Mouse (Mus musculus) hindbrain, embryonic 11.5 days (tissue): Measurements from ENCODE around the gene Ankrd55. TPM values are rescaled to one million over a fixed set of nuclear protein-coding genes. Genes with fewer than 3 reads are reported as not detected.

ENCODE experiments used
- ATAC-seq: fragments of 200-750 bp; cut with Nextera tagmentation; 2 replicates; pipeline ENCODE4 v1.8.0; 2017; ENCODE audit warnings: mild to moderate bottlenecking, moderate TSS enrichment, moderate library complexity; ENCODE audit not compliant: low FRiP score
- DNase-seq: peaks from one replicate; pipeline ENCODE4 v3.0.0-alpha.2; 2015; ENCODE audit warnings: low spot score
- H3K27ac ChIP-seq: fragments of 300-500 bp; sonication (generic); 2 replicates; pipeline ENCODE4 v1.5.1; 2014; ENCODE audit warnings: mild to moderate bottlenecking, low read depth, low read length
- H3K27me3 ChIP-seq: fragments of 300-500 bp; sonication (generic); 2 replicates; pipeline ENCODE4 v1.6.1; 2014; ENCODE audit warnings: mild to moderate bottlenecking, low read length, moderate library complexity, mixed read lengths; ENCODE audit not compliant: control insufficient read depth, insufficient read depth
- H3K36me3 ChIP-seq: fragments of 300-500 bp; sonication (generic); 2 replicates; pipeline ENCODE4 v1.6.1; 2014; ENCODE audit warnings: mild to moderate bottlenecking, low read length, moderate library complexity, mixed read lengths; ENCODE audit not compliant: control insufficient read depth, insufficient read depth
- H3K4me1 ChIP-seq: fragments of 300-500 bp; sonication (generic); replicated peaks from 2 replicates; pipeline ENCODE4 v1.6.1; 2014; ENCODE audit warnings: low read length, mixed read lengths; ENCODE audit not compliant: control insufficient read depth, insufficient read depth
- H3K4me2 ChIP-seq: fragments of 300-500 bp; sonication (generic); replicated peaks from 2 replicates; pipeline ENCODE4 v1.6.1; 2014; ENCODE audit warnings: mild to moderate bottlenecking, low read depth, low read length
- H3K4me3 ChIP-seq: fragments of 300-500 bp; sonication (generic); 2 replicates; pipeline ENCODE4 v1.5.1; 2014; ENCODE audit warnings: low read depth, low read length
- H3K9ac ChIP-seq: fragments of 300-500 bp; sonication (generic); 2 replicates; pipeline ENCODE4 v1.6.1; 2014; ENCODE audit warnings: low read depth, low read length
- H3K9me3 ChIP-seq: fragments of 300-500 bp; sonication (generic); 2 replicates; pipeline ENCODE4 v1.6.1; 2016; ENCODE audit warnings: low read length; ENCODE audit not compliant: control insufficient read depth
- whole genome bisulfite sequencing: fragments of 180-500 bp; shearing (Covaris S2); extraction: QIAGEN DNeasy Blood & Tissue Kit; methylation state at CpG from one replicate; pipeline ENCODE4 v1.1.7; 2014; 5-methylcytosine and 5-hydroxymethylcytosine counted together
- polyA plus RNA-seq: library from polyadenylated mRNA; unstranded; fragments of >200 nt; fragmentation: Nextera tagmentation; extraction: Ambion mirVana; gene quantifications from 2 replicates; pipeline ENCODE4 v1.2.1, GENCODE M21; 2014

Ankrd55 gene
- polyA plus RNA-seq, 1 experiment from 2014 or later, result 1.7 TPM

DNA sequence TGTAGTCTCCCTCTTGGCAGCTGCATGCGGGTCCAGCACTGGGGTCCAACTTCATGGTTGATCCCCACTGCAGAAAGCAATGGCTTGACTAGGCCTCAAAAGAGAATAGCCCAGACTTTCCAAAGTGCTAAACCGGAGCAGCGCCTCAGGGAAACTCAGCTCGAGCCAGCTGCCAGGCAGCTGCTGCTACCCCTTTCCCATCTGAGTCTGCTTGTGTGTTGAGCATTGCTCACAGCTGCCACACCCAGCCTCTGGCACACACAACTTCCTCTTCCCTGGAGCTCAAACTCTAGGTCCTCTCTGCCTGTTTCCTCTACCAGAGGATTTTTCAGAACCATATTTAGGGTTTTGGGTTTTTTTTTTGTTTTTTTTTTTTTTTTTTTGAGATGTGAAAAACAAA is 77.5 kb downstream of the Ankrd55 start:
- no peak overlapping the region for H3K4me2 ChIP-seq
- DNase-seq (no peak), ATAC-seq (no peak)
- H3K9me3 ChIP-seq, result no peaks in the 10 kb centered on the region
- no peaks in the 10 kb centered on the region for H3K36me3 ChIP-seq
- H3K4me1 ChIP-seq, result no peaks in the 10 kb centered on the region
- H3K4me3 ChIP-seq, result no peak overlapping the region
- H3K27me3 ChIP-seq, result no peaks in the 10 kb centered on the region
- H3K27ac ChIP-seq, result no peak overlapping the region
- H3K9ac ChIP-seq, result no peak overlapping the region
- WGBS, result 65% methylated on average over 4 of the region's 4 CpGs

- Histone ChIP-seq H3K4me2 (no peak overlapping the region), H3K4me3 (no peak overlapping the region), H3K4me1 (no peaks in the 10 kb centered on the region), H3K27ac (no peak overlapping the region), H3K27me3 (no peaks in the 10 kb centered on the region), H3K36me3 (no peaks in the 10 kb centered on the region), H3K9me3 (no peaks in the 10 kb centered on the region), H3K9ac (no peak overlapping the region)
- ATAC-seq, result no peak
- WGBS, result 74% methylated on average over 4 of the region's 4 CpGs
- no peak for DNase-seq
Measured at GRCm38 (mm10) chr13:112366321-112367029, 78.2 kb downstream of the Ankrd55 start.

GRCm38 (mm10) chr13:112371729-112372128 is 83.5 kb downstream of the Ankrd55 start:
- Histone ChIP-seq H3K9me3 (no peaks in the 10 kb centered on the region), H3K4me2 (no peak overlapping the region), H3K27me3 (no peaks in the 10 kb centered on the region), H3K4me1 (peaks cover 2% of the 10 kb centered on the region; the same call in 1 of the 2 replicates), H3K36me3 (no peaks in the 10 kb centered on the region), H3K27ac (no peak overlapping the region), H3K9ac (no peak overlapping the region), H3K4me3 (no peak overlapping the region)
- WGBS, result 89% methylated on average over 4 of the region's 4 CpGs
- ATAC-seq (no peak), DNase-seq (no peak)

DNA sequence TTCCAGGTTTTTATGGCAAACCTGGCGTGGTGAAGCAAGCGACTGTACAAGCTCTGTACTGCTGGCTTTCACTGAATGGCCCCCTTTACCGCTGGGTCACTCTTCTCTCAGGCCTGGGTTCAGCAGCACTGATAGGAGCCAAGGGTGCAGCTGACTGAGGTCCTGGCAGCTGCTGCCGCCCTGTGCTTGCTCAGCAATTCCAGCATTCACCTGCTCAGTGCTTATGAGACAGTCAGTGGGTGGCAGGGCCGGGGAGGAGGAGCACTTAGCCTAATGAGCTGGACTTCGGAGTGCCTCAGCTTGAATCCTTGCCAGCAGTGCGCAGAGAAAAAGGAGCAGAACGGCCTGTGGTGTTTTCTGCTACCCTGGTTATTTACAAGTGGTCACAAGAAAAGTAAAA is 87.5 kb downstream of the Ankrd55 start:
- Histone ChIP-seq H3K4me3 (no peak overlapping the region), H3K4me2 (no peak overlapping the region), H3K36me3 (no peaks in the 10 kb centered on the region), H3K9me3 (no peaks in the 10 kb centered on the region), H3K27ac (no peak overlapping the region), H3K27me3 (no peaks in the 10 kb centered on the region), H3K9ac (no peak overlapping the region), H3K4me1 (peaks cover 2% of the 10 kb centered on the region; the same call in 1 of the 2 replicates)
- ATAC-seq (no peak), DNase-seq (no peak)
- WGBS, result 46% methylated on average over 8 of the region's 8 CpGs

DNA sequence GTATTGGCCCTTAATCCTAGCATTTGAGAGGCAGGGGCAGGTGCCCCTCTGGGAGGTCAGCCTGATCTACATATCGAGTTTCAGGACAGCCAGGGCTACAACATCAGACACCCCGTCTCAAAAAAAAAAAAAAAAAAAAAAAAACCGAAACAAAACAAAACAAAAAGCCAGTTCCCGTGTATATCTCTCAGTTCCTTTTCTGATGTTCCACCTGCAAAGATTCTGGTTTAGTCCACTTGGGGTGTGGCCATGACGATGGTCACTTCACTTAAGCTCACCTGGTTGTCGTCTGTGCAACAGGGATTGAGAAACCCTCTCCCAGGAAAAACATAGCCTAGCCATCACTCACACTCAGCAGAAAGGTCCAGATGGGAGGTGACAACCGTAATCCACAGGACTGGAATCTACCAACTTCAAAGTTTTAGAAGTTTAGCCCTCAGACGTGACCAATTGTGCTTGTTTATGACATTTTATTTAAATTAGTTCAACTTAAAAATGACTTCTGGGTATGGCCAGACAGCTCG is 90.6 kb downstream of the Ankrd55 start:
- H3K4me2 ChIP-seq, result no peak overlapping the region
- H3K36me3 ChIP-seq, result no peaks in the 10 kb centered on the region
- ATAC-seq, result no peak
- no peak overlapping the region for H3K9ac ChIP-seq
- no peaks in the 10 kb centered on the region for H3K9me3 ChIP-seq
- 74% methylated on average over 9 of the region's 9 CpGs for WGBS
- no peak overlapping the region for H3K27ac ChIP-seq
- H3K4me1 ChIP-seq, result peaks cover 2% of the 10 kb centered on the region; the same call in 1 of the 2 replicates
- H3K4me3 ChIP-seq, result no peak overlapping the region
- DNase-seq, result no peak
- no peaks in the 10 kb centered on the region for H3K27me3 ChIP-seq

DNA sequence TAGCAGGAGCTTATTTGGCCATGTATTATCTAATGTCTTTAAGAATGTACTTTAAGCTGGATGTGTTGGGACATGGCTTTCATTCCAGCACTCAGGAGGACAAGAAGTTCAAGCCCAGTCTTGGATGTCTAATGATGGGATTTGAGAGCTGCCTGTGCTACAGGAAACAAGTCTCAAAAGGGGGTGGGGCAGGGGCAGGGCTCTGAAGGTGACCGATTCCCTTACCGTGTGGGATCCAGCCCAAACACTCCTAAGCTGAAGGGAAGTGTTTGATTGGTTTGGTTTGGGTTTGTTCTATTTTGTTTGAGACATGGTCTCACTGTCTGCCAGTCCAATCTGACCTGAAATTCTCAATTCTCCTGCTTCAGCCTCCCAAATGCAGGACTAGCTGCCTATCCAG is 93.2 kb downstream of the Ankrd55 start:
- Histone ChIP-seq H3K9me3 (no peaks in the 10 kb centered on the region), H3K27ac (no peak overlapping the region), H3K36me3 (no peaks in the 10 kb centered on the region), H3K4me3 (no peak overlapping the region), H3K9ac (no peak overlapping the region), H3K4me2 (no peak overlapping the region), H3K4me1 (no peaks in the 10 kb centered on the region), H3K27me3 (no peaks in the 10 kb centered on the region)
- ATAC-seq (no peak), DNase-seq (no peak)
- WGBS, result 76% methylated on average over 2 of the region's 2 CpGs

DNA sequence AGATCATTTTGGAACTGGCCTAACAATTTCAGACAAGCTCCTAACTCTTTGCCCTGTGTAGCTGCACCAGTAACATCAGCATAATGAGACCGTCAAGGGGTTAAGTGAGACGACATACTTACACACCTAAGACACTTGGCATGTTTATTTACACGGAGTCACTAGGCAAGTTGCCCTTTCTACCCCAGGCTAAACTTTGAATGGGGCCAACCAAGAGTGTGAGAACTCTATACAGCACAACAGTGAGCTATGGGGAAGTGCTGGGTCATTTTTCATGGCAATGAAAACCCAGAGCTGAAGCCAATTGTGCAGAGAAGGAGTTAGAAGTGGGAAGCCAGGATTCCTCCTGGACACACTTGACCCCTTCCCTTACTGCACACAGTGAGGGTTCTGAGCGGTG is 94.2 kb downstream of the Ankrd55 start:
- no peaks in the 10 kb centered on the region for H3K9me3 ChIP-seq
- DNase-seq (no peak), ATAC-seq (no peak)
- H3K36me3 ChIP-seq, result no peaks in the 10 kb centered on the region
- H3K4me1 ChIP-seq, result no peaks in the 10 kb centered on the region
- H3K9ac ChIP-seq, result no peak overlapping the region
- no peaks in the 10 kb centered on the region for H3K27me3 ChIP-seq
- H3K27ac ChIP-seq, result no peak overlapping the region
- 64% methylated on average over 4 of the region's 4 CpGs for WGBS
- no peak overlapping the region for H3K4me3 ChIP-seq
- H3K4me2 ChIP-seq, result no peak overlapping the region

- Histone ChIP-seq H3K27me3 (no peaks in the 10 kb centered on the region), H3K4me2 (no peak overlapping the region), H3K9ac (no peak overlapping the region), H3K36me3 (no peaks in the 10 kb centered on the region), H3K4me3 (no peak overlapping the region), H3K9me3 (no peaks in the 10 kb centered on the region), H3K27ac (no peak overlapping the region), H3K4me1 (no peaks in the 10 kb centered on the region)
- 80% methylated on average over 3 of the region's 3 CpGs for WGBS
- DNase-seq, result no peak
- ATAC-seq, result no peak
Measured at GRCm38 (mm10) chr13:112382956-112383355, 94.7 kb downstream of the Ankrd55 start.

GRCm38 (mm10) chr13:112383941-112384659 is 95.8 kb downstream of the Ankrd55 start:
- Histone ChIP-seq H3K4me3 (no peak overlapping the region), H3K4me1 (no peaks in the 10 kb centered on the region), H3K27ac (no peak overlapping the region), H3K27me3 (no peaks in the 10 kb centered on the region), H3K9me3 (no peaks in the 10 kb centered on the region), H3K9ac (no peak overlapping the region), H3K4me2 (no peak overlapping the region), H3K36me3 (no peaks in the 10 kb centered on the region)
- no peak for DNase-seq
- no peak for ATAC-seq
- WGBS, result 81% methylated on average over 11 of the region's 11 CpGs
